Mouse (Mus musculus): ENCODE results near the gene Zfhx3. TPM values are rescaled to one million over a fixed set of nuclear protein-coding genes. Genes with fewer than 3 reads are reported as not detected.

Zfhx3 gene
- polyA plus RNA-seq, 1 experiment from 2014 or later = 60.2 TPM

DNA sequence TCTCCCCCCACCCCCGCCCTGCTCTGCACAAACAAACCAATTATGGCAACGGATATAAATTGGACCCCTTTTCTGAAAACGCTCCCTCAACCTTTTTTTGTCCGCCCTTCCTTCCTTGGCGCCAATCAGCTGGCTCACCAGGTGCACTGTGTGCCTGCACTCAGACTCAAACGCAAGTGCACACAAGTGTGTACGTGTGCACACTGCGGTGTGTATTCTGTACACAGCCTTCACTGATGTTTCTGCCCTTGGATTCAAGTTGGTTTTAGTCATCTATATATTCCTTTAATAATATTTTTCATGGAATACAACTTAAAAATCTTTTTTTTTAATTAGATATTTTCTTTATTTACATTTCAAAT is 445.4 kb downstream of the Zfhx3 start:
- H3K27ac ChIP-seq = peak overlapping the region; percentile 62
- H3K9ac ChIP-seq = no peak overlapping the region

DNA sequence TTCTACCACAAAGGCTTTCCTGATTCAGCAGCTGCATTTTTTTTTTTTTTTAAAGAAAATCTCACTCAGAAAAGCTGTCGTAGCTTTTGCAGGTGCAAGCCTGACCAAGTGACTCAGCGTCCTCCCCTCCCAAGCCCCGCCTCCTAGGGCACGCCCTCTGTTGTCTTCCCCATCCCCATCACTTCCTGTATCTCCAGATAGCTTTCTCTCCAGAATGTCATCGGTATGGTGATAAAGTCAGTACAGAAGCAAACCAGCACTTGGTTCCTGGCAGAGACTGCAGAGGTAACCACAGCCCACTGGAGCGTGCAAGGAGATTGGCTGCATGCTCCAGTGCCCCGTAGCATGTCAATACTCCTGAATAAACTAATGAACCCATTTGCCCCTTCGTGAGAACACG is 450.5 kb downstream of the Zfhx3 start:
- ATAC-seq (replicated peaks) = no peak
- no peaks in the 10 kb centered on the region for H3K9me3 ChIP-seq
- H3K4me3 ChIP-seq = no peak overlapping the region
- no peaks in the 10 kb centered on the region for H3K27me3 ChIP-seq (replicated peaks)
- WGBS = 65% methylated on average over 9 of the region's 9 CpGs
- H3K9ac ChIP-seq = no peak overlapping the region
- H3K27ac ChIP-seq = no peak overlapping the region
- H3K4me2 ChIP-seq = no peak overlapping the region
- peaks cover 9% of the 10 kb centered on the region for H3K4me1 ChIP-seq
- H3K36me3 ChIP-seq (replicated peaks) = no peaks in the 10 kb centered on the region

More for the DNA sequence above, 445.4 kb downstream of the Zfhx3 start:
- Histone ChIP-seq H3K36me3 (replicated peaks) (no peaks in the 10 kb centered on the region), H3K4me2 (peak overlapping the region; percentile 29), H3K4me1 (peaks cover 29% of the 10 kb centered on the region), H3K9me3 (no peaks in the 10 kb centered on the region), H3K27me3 (replicated peaks) (no peaks in the 10 kb centered on the region), H3K4me3 (no peak overlapping the region)
- 35% methylated on average over 8 of the region's 8 CpGs for WGBS
- peak; percentile 56; the same call in 1 of the 2 replicates for ATAC-seq (replicated peaks)

DNA sequence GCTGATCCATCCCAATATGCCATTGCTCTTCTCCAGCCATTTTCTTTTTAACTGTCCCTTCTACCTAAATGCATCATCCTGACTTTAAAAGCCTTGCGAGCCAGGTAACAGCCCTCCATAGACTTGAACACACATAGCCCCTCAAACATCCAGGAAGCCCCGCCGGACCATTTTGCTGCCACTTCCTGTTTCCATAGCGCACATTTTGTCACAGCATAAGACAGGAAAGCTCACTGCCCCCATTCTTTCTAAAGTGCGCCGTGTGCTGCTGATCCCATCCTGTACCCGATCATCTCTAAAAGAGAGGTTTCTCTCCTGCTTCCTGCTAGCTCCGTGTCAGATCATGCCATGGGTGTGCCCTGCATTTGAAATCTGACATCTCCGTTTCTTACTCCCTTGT is 459.7 kb downstream of the Zfhx3 start:
- Histone ChIP-seq H3K27me3 (replicated peaks) (no peaks in the 10 kb centered on the region), H3K4me2 (no peak overlapping the region), H3K36me3 (replicated peaks) (no peaks in the 10 kb centered on the region), H3K9me3 (no peaks in the 10 kb centered on the region), H3K4me3 (no peak overlapping the region), H3K4me1 (peaks cover 17% of the 10 kb centered on the region), H3K9ac (no peak overlapping the region), H3K27ac (no peak overlapping the region)
- no peak for ATAC-seq (replicated peaks)
- 87% methylated on average over 9 of the region's 9 CpGs for WGBS

DNA sequence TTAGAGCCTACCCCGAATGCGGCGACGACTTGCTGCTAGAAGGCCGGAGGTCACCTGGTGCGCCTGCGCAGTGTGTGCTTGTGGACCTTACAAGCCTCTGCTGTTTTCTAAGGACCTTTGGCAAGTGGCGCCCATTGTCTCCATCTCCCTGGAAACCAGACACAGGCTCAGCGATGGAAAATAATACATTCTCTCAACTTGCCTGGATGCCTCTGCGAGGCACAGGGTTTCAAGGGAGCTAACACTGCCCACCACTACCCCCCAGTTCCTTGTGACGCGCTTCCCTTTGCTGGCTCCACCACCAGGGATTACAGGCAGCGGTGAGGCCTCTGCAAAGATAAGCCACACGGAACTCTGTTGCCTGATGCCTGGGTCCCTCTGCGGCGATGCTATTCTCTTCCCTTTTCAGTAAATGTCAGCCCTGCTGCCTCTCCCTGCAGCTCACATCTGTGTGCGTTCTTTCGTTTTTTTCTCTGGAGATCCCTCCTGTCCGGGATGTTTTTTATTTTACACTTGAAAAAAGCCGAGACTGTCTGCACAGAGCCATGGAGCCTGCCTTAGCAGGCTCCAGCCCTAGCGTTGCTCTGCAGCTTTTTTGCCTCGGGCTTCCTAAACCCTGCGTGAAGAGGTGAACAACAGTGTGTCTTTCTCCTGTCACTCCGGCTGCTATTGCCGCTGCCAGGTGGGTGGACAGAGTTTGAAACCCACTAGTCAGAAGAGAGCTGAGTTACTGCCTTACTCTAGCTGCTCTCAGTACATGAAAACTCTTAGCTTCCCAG is 464.5 kb downstream of the Zfhx3 start:
- 5% methylated on average over 25 of the region's 25 CpGs for WGBS
- H3K4me3 ChIP-seq = peak overlapping the region; percentile 7; the same call in 1 of the 2 replicates
- ATAC-seq (replicated peaks) = peak; percentile 83
- peak overlapping the region; percentile 26; the same call in 1 of the 2 replicates for H3K9ac ChIP-seq
- H3K27ac ChIP-seq = peak overlapping the region; percentile 84
- no peaks in the 10 kb centered on the region for H3K27me3 ChIP-seq (replicated peaks)
- H3K4me1 ChIP-seq = peaks cover 18% of the 10 kb centered on the region
- H3K9me3 ChIP-seq = no peaks in the 10 kb centered on the region
- no peaks in the 10 kb centered on the region for H3K36me3 ChIP-seq (replicated peaks)
- peak overlapping the region; percentile 44 for H3K4me2 ChIP-seq

DNA sequence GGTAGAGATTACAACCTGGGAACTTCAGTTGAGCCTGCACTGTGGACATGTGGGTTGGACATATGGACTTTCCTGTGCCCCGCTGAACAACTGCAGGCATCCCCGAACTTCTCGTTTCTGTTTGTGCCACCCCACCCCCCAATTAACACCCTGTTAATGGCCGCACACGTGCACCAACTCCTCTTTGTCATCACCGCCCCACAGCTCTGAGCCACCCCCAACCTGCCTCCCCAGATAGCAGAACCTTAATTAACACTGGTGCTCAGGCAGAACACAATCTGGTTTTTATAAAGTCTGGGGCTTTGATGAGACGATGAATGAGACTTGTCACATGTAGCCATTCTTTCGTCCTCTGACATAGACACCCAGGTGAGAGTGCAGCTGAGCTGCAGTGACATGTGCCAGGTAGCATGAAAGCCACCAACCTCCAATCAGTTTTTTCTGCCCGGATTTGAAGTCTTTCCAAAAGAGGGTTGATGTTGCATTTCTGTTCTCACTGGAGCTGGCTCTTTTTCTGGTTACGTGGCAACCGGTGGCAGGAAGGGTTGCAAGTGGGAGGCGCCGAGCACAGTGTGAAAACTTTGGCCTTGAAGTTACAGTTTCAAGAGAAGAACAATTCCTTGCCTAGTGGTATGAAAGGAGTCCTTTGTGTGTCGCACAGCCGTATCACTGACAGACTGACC is 476.9 kb downstream of the Zfhx3 start:
- peak overlapping the region; percentile 31; the same call in 1 of the 2 replicates for H3K27ac ChIP-seq
- no peaks in the 10 kb centered on the region for H3K36me3 ChIP-seq (replicated peaks)
- no peak overlapping the region for H3K9ac ChIP-seq
- no peak overlapping the region for H3K4me3 ChIP-seq
- H3K4me1 ChIP-seq = peaks cover 13% of the 10 kb centered on the region
- no peak overlapping the region; the same call in 1 of the 2 replicates for H3K4me2 ChIP-seq
- WGBS = 39% methylated on average over 15 of the region's 15 CpGs
- peak; percentile 39; the same call in 1 of the 2 replicates for ATAC-seq (replicated peaks)
- H3K27me3 ChIP-seq (replicated peaks) = no peaks in the 10 kb centered on the region
- H3K9me3 ChIP-seq = no peaks in the 10 kb centered on the region

DNA sequence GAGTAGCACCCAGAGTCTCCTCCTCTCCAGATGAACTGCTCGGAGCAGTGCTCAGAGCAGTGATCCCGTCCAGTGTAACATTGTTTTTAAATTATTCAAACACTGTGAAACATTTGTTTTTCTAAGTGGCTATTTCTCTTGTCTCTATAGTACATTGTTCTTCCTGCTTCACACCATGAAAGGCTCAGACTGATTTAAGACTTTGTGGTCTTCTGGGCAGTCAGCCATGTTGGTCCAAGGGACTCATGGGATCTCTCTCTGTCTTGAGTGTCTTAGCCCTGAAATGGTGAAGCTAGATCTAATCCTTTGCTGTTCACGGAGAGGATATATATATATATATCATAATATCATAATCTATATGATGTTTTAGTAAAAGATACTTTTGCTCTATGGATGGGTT is 480.1 kb downstream of the Zfhx3 start:
- Histone ChIP-seq H3K4me1 (peaks cover 16% of the 10 kb centered on the region), H3K4me3 (no peak overlapping the region), H3K9me3 (no peaks in the 10 kb centered on the region), H3K36me3 (replicated peaks) (no peaks in the 10 kb centered on the region), H3K9ac (no peak overlapping the region), H3K27me3 (replicated peaks) (no peaks in the 10 kb centered on the region), H3K27ac (no peak overlapping the region), H3K4me2 (no peak overlapping the region)
- WGBS = 68% methylated on average over 3 of the region's 3 CpGs
- ATAC-seq (replicated peaks) = no peak

DNA sequence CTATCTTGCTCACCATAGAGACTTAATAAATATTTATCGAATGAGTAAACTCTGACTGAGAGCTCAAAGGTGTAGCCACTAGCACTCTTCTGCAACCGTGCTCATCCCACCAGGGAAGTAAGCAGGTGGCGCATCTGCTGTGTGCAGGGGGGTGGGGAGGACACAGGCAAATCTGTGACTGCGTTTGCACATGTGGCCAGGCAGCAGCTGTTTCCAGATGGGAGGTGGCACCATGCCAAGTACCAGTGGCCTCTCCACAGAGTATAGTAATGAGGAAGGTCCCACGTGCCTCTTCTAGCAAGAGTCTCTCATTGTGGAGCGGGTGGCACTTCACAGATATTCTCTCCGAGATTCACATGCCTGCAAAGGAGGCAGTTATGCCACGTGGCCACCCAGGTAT is 481.9 kb downstream of the Zfhx3 start:
- no peak for ATAC-seq (replicated peaks)
- H3K4me1 ChIP-seq = peaks cover 12% of the 10 kb centered on the region

DNA sequence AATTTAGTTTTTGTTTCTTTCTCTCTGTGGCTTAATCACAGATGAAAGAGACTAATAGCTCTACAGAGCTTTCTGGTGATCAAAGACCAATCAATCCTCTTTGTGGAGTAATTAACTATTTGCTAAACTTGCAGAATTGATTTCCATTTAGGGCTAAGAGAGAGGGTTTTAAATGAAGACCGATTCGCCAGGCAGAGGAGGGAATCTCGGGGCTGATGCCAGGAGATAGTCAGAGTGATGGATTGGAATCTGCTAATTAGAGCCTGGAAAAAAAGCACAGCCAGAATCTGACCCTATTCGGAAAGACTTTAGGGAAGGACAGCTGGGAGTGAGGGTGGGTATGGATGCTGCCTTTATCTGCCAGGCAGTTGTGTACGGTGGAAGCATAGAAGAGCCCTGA is 490.9 kb downstream of the Zfhx3 start:
- Histone ChIP-seq H3K36me3 (replicated peaks) (no peaks in the 10 kb centered on the region), H3K4me1 (peaks cover 15% of the 10 kb centered on the region), H3K4me3 (no peak overlapping the region), H3K4me2 (no peak overlapping the region), H3K9ac (no peak overlapping the region), H3K9me3 (no peaks in the 10 kb centered on the region), H3K27ac (no peak overlapping the region), H3K27me3 (replicated peaks) (peaks cover 3% of the 10 kb centered on the region; the same call in 1 of the 2 replicates)
- 31% methylated on average over 5 of the region's 5 CpGs for WGBS
- ATAC-seq (replicated peaks) = no peak

More for the DNA sequence above, 481.9 kb downstream of the Zfhx3 start:
- Histone ChIP-seq H3K27ac (no peak overlapping the region), H3K4me2 (no peak overlapping the region), H3K36me3 (replicated peaks) (no peaks in the 10 kb centered on the region), H3K4me3 (no peak overlapping the region), H3K27me3 (replicated peaks) (no peaks in the 10 kb centered on the region), H3K9me3 (no peaks in the 10 kb centered on the region), H3K9ac (no peak overlapping the region)
- WGBS = 58% methylated on average over 8 of the region's 8 CpGs

DNA sequence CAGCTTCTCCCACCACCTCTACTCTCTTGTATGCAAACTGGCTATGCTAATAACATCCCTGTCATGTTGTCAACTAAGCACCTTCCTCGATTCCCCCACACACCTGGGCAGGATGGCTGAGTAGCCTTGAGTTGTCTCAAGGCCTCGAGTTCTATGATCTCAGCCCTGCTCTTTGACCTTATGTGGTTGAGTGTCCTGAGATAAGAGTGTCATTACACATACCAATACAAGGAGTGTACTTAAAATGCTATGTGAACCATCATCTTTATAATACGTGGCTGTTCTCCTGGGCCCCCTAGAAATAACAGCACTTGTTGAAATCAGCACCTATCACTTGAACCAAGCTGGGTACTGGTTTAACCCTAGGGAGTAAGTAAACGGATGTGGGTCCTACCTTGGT is 492.1 kb downstream of the Zfhx3 start:
- Histone ChIP-seq H3K4me2 (no peak overlapping the region), H3K9ac (no peak overlapping the region), H3K4me1 (peaks cover 15% of the 10 kb centered on the region), H3K27ac (no peak overlapping the region), H3K9me3 (no peaks in the 10 kb centered on the region), H3K27me3 (replicated peaks) (peaks cover 3% of the 10 kb centered on the region; the same call in 1 of the 2 replicates), H3K36me3 (replicated peaks) (no peaks in the 10 kb centered on the region), H3K4me3 (no peak overlapping the region)
- ATAC-seq (replicated peaks) = no peak
- 88% methylated on average over 4 of the region's 4 CpGs for WGBS

DNA sequence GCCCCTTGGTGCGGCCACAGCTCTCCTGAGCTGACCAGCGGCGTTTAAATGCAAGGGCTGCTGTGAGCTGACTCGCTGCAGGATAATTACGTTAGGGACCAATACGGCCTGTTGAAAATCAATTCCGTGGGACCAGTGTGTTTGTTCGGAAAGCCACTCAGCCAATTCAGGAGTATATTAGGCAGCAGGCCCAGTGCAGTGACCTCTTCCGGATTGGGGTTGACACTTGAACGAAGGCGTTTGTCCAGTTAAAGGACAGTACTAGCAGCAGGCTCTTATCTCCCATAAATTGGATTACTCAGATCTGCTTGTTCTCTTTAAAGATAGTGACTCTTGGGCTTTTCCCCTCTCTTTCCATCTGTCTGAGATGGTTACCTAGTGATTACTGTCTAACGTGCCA is 493.9 kb downstream of the Zfhx3 start:
- no peaks in the 10 kb centered on the region for H3K36me3 ChIP-seq (replicated peaks)
- 33% methylated on average over 12 of the region's 12 CpGs for WGBS
- peaks cover 3% of the 10 kb centered on the region; the same call in 1 of the 2 replicates for H3K27me3 ChIP-seq (replicated peaks)
- H3K4me3 ChIP-seq = no peak overlapping the region
- no peak overlapping the region for H3K9ac ChIP-seq
- no peak overlapping the region for H3K4me2 ChIP-seq
- no peak overlapping the region for H3K27ac ChIP-seq
- peaks cover 15% of the 10 kb centered on the region for H3K4me1 ChIP-seq
- no peak for ATAC-seq (replicated peaks)
- no peaks in the 10 kb centered on the region for H3K9me3 ChIP-seq

DNA sequence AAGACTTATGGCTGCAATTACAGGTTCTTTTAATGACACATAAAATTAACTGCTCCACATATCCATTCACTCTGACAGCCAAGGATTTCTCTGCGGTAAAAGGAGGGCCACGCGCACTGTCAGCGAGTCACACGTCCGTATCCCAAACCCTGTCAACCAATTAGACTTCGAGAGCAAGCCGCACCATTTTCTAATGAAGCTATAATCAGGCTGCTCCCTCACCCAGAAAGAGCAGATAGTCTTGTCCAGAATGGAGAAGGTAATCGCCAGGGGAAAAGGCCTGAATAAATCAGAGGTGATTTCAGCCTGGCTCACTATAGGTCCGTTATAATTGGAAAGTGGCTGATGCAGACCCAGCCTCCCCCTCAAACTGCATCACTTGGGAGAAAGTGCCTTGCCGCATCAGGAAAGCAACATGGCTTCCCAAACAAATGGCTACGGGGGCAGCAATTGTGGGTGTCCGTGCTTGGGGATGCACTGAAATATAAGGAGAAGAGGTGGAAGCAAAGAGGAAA is 494.9 kb downstream of the Zfhx3 start:
- no peaks in the 10 kb centered on the region for H3K36me3 ChIP-seq (replicated peaks)
- WGBS = 62% methylated on average over 13 of the region's 13 CpGs
- no peak overlapping the region for H3K9ac ChIP-seq
- no peak overlapping the region for H3K4me3 ChIP-seq
- H3K27me3 ChIP-seq (replicated peaks) = peaks cover 3% of the 10 kb centered on the region; the same call in 1 of the 2 replicates
- peaks cover 15% of the 10 kb centered on the region for H3K4me1 ChIP-seq
- H3K9me3 ChIP-seq = no peaks in the 10 kb centered on the region
- H3K27ac ChIP-seq = peak overlapping the region; percentile 20; the same call in 1 of the 2 replicates
- no peak for ATAC-seq (replicated peaks)
- H3K4me2 ChIP-seq = no peak overlapping the region

DNA sequence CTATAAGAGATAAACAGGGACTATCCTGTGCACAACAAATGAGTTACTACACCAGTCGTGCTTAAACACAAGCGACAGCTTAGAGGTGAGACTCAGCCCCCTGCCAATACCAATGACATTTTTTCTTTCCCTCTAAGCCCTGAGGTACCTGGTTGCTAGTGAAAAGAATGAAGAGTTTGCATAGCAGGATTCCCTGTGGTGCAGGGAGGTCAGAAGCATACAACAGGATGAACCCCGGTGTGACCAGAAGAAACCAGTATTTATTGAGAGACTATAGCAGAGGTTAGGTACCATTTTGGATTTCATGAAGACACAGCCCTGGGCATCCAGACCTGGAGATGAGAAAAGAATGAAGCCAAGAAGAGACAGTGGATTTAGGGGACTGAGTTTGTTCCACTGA is 498.0 kb downstream of the Zfhx3 start:
- no peak for ATAC-seq (replicated peaks)
- Histone ChIP-seq H3K36me3 (replicated peaks) (no peaks in the 10 kb centered on the region), H3K27me3 (replicated peaks) (no peaks in the 10 kb centered on the region), H3K4me2 (no peak overlapping the region), H3K9ac (no peak overlapping the region), H3K27ac (no peak overlapping the region), H3K4me1 (peaks cover 15% of the 10 kb centered on the region), H3K4me3 (no peak overlapping the region), H3K9me3 (no peaks in the 10 kb centered on the region)
- WGBS = 70% methylated on average over 3 of the region's 3 CpGs

Data from midbrain, embryonic 15.5 days (tissue).